Mouse (Mus musculus): ENCODE data around the gene Chpf2. TPM values are rescaled to one million over a fixed set of nuclear protein-coding genes. Genes with fewer than 3 reads are reported as not detected.

The Chpf2 gene
- polyA plus RNA-seq, 1 experiment from 2014 or later, result 52.0 TPM

DNA sequence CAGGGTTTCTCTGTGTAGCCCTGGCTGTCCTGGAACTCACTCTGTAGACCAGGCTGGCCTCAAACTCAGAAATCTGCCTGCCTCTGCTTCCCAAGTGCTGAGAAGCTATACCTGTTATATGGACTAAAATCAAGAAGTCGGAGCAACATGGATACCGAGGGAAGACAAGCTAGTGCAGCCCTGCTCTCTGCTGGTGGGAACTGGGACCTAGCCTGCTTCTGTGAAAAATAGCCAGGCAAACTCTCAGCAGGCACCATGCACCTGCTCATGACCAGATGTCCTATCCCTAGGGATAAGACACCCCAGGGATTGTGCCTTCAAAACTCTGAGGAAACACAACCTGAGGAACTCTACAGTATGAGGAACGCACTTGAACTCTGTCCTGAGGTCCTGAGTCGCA lies 50.4 kb downstream of the Chpf2 start:
- no peak for ATAC-seq

DNA sequence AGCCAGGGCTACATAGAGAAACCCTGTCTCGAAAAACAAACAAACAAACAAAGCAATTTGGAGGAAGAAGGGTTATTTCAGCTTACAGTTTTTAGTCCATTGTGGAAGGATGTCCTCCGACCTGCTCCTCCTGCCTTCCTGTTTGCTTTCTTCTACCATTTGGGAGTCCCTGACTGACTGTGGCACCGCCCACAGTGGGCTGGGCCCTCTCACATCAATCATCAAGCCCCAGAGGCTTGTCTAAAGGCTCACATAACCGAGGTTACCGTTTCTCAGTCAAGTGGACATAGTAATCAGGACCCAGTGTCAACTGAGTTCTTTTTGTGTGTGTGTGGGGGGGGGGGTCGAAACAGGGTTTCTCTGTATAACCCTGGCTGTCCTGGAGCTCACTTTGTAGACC lies 51.6 kb downstream of the Chpf2 start:
- H3K27me3 ChIP-seq, result no peaks in the 10 kb centered on the region
- POLR2A ChIA-PET, result no interaction called here
- in situ Hi-C loops (cut with MboI; ENCODE audit: low pct_unique_long_range_greater_than_20kb), result no loop called here
- CTCF ChIA-PET, result interaction anchor here (1.0 to 3.8 kb wide), 2 partner anchors 15 to 41 kb away, joined by 3 to 19 read pairs; no protein-coding TSS in a partner anchor
- no peak for DNase-seq (ENCODE audit: low read depth, low spot score)
- no peak for ATAC-seq
- no peak for TF ChIP-seq CTCF (IDR thresholded peaks at IDR 0.05)

More for the DNA sequence above, 50.4 kb downstream of the Chpf2 start:
- POLR2A ChIA-PET, result interaction anchor here (0.6 to 0.7 kb wide), 2 partner anchors 30 to 68 kb away, joined by 3 read pairs; no protein-coding TSS in a partner anchor
- in situ Hi-C loops (cut with MboI; ENCODE audit: low pct_unique_long_range_greater_than_20kb), result no loop called here
- DNase-seq (ENCODE audit: low read depth, low spot score), result no peak
- no peaks in the 10 kb centered on the region for H3K27me3 ChIP-seq
- CTCF ChIA-PET, result interaction anchor here (1.0 to 3.8 kb wide), 5 partner anchors 9 to 39 kb away, joined by 3 to 19 read pairs (median 4); no protein-coding TSS in a partner anchor
- no peak for TF ChIP-seq CTCF (IDR thresholded peaks at IDR 0.05)

DNA sequence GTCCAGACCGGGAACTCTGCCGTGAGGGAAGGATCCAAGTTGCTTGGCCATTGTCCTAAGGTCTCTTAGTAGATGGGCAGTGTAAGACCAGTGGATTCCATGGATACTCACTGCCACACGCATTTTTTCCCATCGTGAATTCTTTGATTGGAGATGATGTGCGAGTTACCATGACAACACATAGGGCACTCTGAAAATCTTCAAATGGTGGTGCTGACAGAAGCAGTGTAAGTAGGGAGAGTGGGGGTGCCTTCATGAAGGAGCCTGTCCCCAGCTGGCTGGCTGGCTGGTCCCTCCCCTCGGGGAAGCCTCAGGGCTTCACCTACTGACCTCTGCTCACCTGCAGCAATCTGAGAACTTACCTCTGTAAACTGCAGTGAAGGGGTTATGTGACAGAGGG lies 52.5 kb downstream of the Chpf2 start:
- DNase-seq (ENCODE audit: low read depth, low spot score) (no peak), ATAC-seq (no peak)
- no peak for TF ChIP-seq CTCF (IDR thresholded peaks at IDR 0.05)
- ChIA-PET POLR2A (no interaction called here), CTCF (interaction anchor here (3.8 kb wide), 1 partner anchor 42 kb away, joined by 19 read pairs; no protein-coding TSS in a partner anchor)
- in situ Hi-C loops (cut with MboI; ENCODE audit: low pct_unique_long_range_greater_than_20kb), result no loop called here
- H3K27me3 ChIP-seq, result no peaks in the 10 kb centered on the region

Other genes starting within 250 kb of the Chpf2 start
- gene Kcnh2, start 235.1 kb upstream of the Chpf2 start, polyA plus RNA-seq (2021), result 0.12 TPM
- 0.06 TPM for gene Nos3, start 221.9 kb upstream of the Chpf2 start, polyA plus RNA-seq (2021)
- gene Atg9b, start 194.6 kb upstream of the Chpf2 start, polyA plus RNA-seq (2021), result 0.51 TPM
- gene Abcb8, start 193.1 kb upstream of the Chpf2 start, polyA plus RNA-seq (2021), result 67.6 TPM
- 2.6 TPM for gene Asic3, start 173.3 kb upstream of the Chpf2 start, polyA plus RNA-seq (2021)
- gene Cdk5, start 163.2 kb upstream of the Chpf2 start, polyA plus RNA-seq (2021), result 182 TPM
- 221 TPM for gene Slc4a2, start 162.9 kb upstream of the Chpf2 start, polyA plus RNA-seq (2021)
- 190 TPM for gene Fastk, start 141.5 kb upstream of the Chpf2 start, polyA plus RNA-seq (2021)
- 26.4 TPM for gene Tmub1, start 138.9 kb upstream of the Chpf2 start, polyA plus RNA-seq (2021)
- gene Agap3, start 134.6 kb upstream of the Chpf2 start, polyA plus RNA-seq (2021), result 116 TPM
- not detected for gene Gbx1, start 59.5 kb upstream of the Chpf2 start, polyA plus RNA-seq (2021)
- gene Asb10, start 45.8 kb upstream of the Chpf2 start, polyA plus RNA-seq (2021), result not detected
- gene 4931409K22Rik, start 29.9 kb upstream of the Chpf2 start, polyA plus RNA-seq (2021), result not detected
- 110 TPM for gene Abcf2, start 9.3 kb upstream of the Chpf2 start, polyA plus RNA-seq (2021)
- 64.3 TPM for gene Smarcd3, start 37.7 kb downstream of the Chpf2 start, polyA plus RNA-seq (2021)
- gene Nub1, start 98.8 kb downstream of the Chpf2 start, polyA plus RNA-seq (2021), result 85.2 TPM
- not detected for gene Wdr86, start 144.0 kb downstream of the Chpf2 start, polyA plus RNA-seq (2021)
- not detected for gene Crygn, start 171.3 kb downstream of the Chpf2 start, polyA plus RNA-seq (2021)